Mouse (Mus musculus): ENCODE results near the gene Gata2. TPM values are rescaled to one million over a fixed set of nuclear protein-coding genes. Genes with fewer than 3 reads are reported as not detected.

The Gata2 gene
- polyA plus RNA-seq, 1 experiment from 2014 or later, result 12.0 TPM

GRCm38 (mm10) chr6:88251798-88252478 is 58.2 kb downstream of the Gata2 start:
- H3K27ac ChIP-seq, result no peak overlapping the region
- no peak overlapping the region for H3K4me2 ChIP-seq
- no peaks in the 10 kb centered on the region for H3K4me1 ChIP-seq
- H3K27me3 ChIP-seq (replicated peaks), result no peaks in the 10 kb centered on the region
- no peak overlapping the region for H3K9ac ChIP-seq
- H3K36me3 ChIP-seq, result no peaks in the 10 kb centered on the region
- H3K4me3 ChIP-seq (replicated peaks), result no peak overlapping the region
- WGBS, result 73% methylated on average over 7 of the region's 7 CpGs
- no peaks in the 10 kb centered on the region for H3K9me3 ChIP-seq
- no peak for ATAC-seq (ENCODE audit: insufficient read depth, low FRiP score, low read depth)

GRCm38 (mm10) chr6:88254082-88254481 is 60.4 kb downstream of the Gata2 start:
- Histone ChIP-seq H3K4me3 (replicated peaks) (no peak overlapping the region), H3K27ac (no peak overlapping the region), H3K4me1 (no peaks in the 10 kb centered on the region), H3K9ac (no peak overlapping the region), H3K36me3 (no peaks in the 10 kb centered on the region), H3K9me3 (no peaks in the 10 kb centered on the region), H3K27me3 (replicated peaks) (no peaks in the 10 kb centered on the region), H3K4me2 (no peak overlapping the region)
- 66% methylated on average over 6 of the region's 6 CpGs for WGBS
- ATAC-seq (ENCODE audit: insufficient read depth, low FRiP score, low read depth), result no peak

- Histone ChIP-seq H3K27ac (no peak overlapping the region), H3K4me2 (no peak overlapping the region), H3K36me3 (no peaks in the 10 kb centered on the region), H3K9ac (no peak overlapping the region), H3K9me3 (no peaks in the 10 kb centered on the region), H3K4me1 (no peaks in the 10 kb centered on the region), H3K27me3 (replicated peaks) (no peaks in the 10 kb centered on the region), H3K4me3 (replicated peaks) (no peak overlapping the region)
- WGBS, result 28% methylated on average over 4 of the region's 4 CpGs
- peak; percentile 8; the same call in 1 of the 2 replicates for ATAC-seq (ENCODE audit: insufficient read depth, low FRiP score, low read depth)
Measured at GRCm38 (mm10) chr6:88255435-88255834, 61.7 kb downstream of the Gata2 start.

Other genes with a start within 250 kb of the Gata2 start
- 37.2 and 39.2 TPM in 2 replicates for gene H1fx, start 212.3 kb upstream of the Gata2 start, polyA plus RNA-seq (2015; fragmentation: Nextera tagmentation; extraction: Ambion mirVana)
- 212 and 228 TPM in 2 replicates for gene Rab7, start 148.6 kb upstream of the Gata2 start, polyA plus RNA-seq (2015; fragmentation: Nextera tagmentation; extraction: Ambion mirVana)
- 387 and 458 TPM in 2 replicates for gene Rpn1, start 109.4 kb upstream of the Gata2 start, polyA plus RNA-seq (2015; fragmentation: Nextera tagmentation; extraction: Ambion mirVana)
- gene Dnajb8, start 28.4 kb downstream of the Gata2 start, polyA plus RNA-seq (2015; fragmentation: Nextera tagmentation; extraction: Ambion mirVana), result not detected in 2 replicates